Mouse (Mus musculus) kidney, adult 2 months (tissue): ENCODE data around the gene Ggn.
"Not testable (repeated sequence)": the region's sequence is repeated elsewhere in the genome, so short reads cannot be mapped to it uniquely, and the experiment has no call there.

Experiments
- CTCF ChIP-seq: fragments of 200-500 bp; conservative IDR thresholded peaks from 2 replicates; pipeline ENCODE4 v1.5.1; 2011; ENCODE audit warnings: low read depth, mild to moderate bottlenecking, control low read depth, low read length, moderate library complexity, mixed read lengths; ENCODE audit not compliant: insufficient read depth, insufficient read length
- POLR2A ChIP-seq: fragments of 200-500 bp; IDR thresholded peaks from one replicate; pipeline ENCODE4 v1.6.1; 2011; ENCODE audit warnings: low read depth, low read length, control low read depth

GRCm38 (mm10) chr7:29139237-29139636, 30.8 kb upstream of the Ggn start:
- TF ChIP-seq POLR2A, CTCF: not testable (repeated sequence)
